Mouse (Mus musculus) left cerebral cortex, postnatal 14 days (tissue): ENCODE data around the gene Ggt5. TPM values are rescaled to one million over a fixed set of nuclear protein-coding genes. Genes with fewer than 3 reads are reported as not detected.

Experiments used
- DNase-seq, 2 experiments: peaks; one replicate each; pipeline ENCODE4 v3.0.0; 2021 to 2022; ENCODE audit warnings: low spot score in 2 of 2, mixed read lengths in 1 of 2
- intact Hi-C: fragments of 180-260 bp; cut with DNase I; formaldehyde crosslinking; loops from one replicate; pipeline ENCODE4 v1.15.1; 2025
- long read RNA-seq, 2 experiments: library from polyadenylated mRNA; stranded (forward); transcript quantifications; one replicate each; pipeline ENCODE4 v2.0.0; 2021
- total RNA-seq, 2 experiments: library from RNA; stranded (reverse); gene quantifications; 2 replicates each; pipeline ENCODE4 v1.2.3; 2021

Gene Ggt5
- 1 to 10 TPM; 4.4 to 4.5 TPM for total RNA-seq
- long read RNA-seq, experiment 1, full-length matches to known transcripts: 2 of 3 reads
- long read RNA-seq, experiment 1, partial matches to known transcripts: 0 of 3 reads
- long read RNA-seq, experiment 1, other reads (novel, unspliced or antisense): 1 of 3 reads
- long read RNA-seq, experiment 2, partial matches to known transcripts: 3 of 3 reads
- long read RNA-seq, experiment 2, other reads (novel, unspliced or antisense): 0 of 3 reads

DNA sequence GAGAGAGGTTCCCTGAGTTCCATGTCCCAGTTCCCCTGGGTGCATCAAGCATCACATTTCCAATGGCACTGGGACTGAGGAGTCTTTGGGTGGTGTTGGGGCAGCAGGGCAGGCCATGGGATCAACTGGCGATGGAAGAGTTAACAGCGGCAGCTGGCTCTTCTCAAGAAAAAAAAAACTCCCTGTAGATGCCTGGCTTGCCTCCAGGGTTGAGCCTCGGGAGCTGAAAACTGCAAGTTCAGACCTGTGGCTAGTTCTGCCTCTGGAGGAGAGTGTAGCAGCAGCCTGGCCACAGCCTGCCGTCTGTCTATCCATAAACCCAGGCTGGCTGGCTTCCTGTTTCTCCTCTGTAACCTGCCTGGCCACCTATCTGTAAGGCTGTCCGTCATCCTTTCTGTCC is at the start of gene Ggt5:
Gene Ggt5, plus strand, starts transcription at position 212 of the 400 bp plus-strand sequence.
- peak; percentile 25 to 40 for DNase-seq
- intact Hi-C loops: loop anchor here (5.0 to 10.0 kb wide), 3 partner anchors 116 to 363 kb away; partner anchors contain the start of gene Gm5134

DNA sequence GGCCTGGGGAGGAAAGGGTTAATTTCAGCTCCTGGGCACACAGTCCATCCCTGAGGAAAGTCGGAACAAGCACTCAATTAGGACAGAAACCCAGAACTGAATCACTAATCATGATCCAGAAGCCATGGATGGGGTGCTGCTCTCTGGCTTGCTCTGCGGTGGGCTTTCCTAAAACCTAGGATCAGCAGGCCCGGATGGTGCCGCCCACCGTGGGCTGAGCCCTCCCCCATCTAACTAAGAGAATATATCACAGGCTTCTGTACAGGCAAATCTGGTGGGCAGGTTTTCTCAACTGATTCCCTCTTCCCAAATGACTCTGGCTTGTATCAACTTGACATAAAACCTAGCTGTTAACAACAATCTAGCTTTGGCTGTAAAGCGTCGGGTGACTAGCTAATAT is 41.2 kb upstream of the Ggt5 start:
- intact Hi-C loops: no loop called here
- no peak for DNase-seq

DNA sequence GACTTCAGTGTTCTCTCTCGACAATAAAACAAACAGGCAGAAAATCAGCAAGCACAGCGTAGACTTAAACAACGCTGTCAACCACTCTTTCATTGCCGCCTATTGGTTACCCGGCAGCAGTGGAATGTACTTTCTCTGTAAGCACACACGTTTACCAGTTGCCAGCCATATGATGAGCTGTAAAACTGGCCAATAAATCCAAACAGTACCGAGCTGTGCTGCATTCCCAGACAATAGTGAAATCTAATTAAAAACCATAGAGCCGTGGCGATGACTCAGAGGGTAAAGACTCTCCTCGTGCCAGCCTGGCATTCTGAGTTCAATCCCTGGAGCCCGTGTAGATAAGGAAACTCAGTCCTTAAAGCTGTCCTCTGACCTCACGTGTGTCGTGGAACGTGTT is 40.7 kb upstream of the Ggt5 start:
- intact Hi-C loops: no loop called here
- DNase-seq: peak in 1 of 2 experiments; percentile 58

DNA sequence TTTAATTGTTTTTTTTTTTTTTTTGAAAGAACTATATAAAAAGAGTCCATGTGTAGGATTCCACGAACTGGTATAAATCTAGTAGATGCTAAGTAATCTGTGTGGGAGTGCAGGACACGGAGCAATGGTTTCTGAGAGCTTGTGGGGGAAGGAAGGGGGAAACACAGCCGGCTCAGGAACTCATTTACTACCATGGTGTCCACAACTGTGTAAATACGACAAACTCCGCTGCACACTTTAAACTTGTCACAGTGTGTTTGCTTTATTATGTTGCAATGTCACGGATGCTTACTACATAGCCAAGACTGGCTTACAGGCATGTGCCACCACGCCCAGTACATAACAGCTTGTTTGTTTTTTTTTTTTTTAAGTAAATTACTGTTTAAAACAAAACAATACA is 39.3 kb upstream of the Ggt5 start:
- intact Hi-C loops: no loop called here
- no peak for DNase-seq

DNA sequence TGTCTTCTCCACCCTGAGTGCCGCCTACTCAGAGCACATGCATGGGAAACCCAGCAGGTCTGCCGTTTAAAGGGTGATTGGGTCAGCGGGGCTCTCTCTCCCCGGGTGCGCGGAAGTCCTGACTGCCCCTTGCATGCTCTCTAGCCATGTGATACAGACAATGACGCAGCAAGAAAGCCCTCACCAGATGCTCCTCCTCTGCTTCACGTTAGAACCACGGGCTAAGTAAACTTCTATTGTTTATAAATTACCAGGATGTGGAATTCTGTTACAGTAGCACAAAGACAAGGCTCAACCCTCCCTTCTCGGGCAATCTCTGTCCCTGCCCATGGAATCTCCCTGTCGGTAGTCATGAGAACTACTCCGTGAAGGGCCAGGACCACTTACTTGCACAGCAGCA is 38.0 kb upstream of the Ggt5 start:
- DNase-seq: no peak
- intact Hi-C loops: no loop called here

DNA sequence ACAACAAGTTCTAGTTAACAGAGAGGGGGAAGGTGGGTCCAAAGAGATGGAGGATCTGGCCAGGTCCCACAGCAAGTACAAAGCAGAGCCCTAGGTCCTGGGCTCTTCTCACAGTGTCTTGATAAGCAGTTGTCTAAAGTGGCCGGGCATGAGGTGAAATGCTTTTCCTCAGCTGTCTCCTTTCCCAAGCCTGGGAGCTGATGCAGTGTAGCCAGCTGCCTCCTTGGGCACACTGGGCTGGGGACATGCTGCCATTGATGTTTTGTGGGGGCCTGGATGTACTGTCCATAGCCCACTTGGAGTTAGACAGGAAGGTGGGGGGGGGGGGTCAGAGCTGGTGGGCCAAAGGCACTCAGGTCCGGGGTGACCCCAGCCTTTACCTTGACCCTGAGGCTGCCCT is 37.0 kb upstream of the Ggt5 start:
- DNase-seq: no peak
- intact Hi-C loops: no loop called here

DNA sequence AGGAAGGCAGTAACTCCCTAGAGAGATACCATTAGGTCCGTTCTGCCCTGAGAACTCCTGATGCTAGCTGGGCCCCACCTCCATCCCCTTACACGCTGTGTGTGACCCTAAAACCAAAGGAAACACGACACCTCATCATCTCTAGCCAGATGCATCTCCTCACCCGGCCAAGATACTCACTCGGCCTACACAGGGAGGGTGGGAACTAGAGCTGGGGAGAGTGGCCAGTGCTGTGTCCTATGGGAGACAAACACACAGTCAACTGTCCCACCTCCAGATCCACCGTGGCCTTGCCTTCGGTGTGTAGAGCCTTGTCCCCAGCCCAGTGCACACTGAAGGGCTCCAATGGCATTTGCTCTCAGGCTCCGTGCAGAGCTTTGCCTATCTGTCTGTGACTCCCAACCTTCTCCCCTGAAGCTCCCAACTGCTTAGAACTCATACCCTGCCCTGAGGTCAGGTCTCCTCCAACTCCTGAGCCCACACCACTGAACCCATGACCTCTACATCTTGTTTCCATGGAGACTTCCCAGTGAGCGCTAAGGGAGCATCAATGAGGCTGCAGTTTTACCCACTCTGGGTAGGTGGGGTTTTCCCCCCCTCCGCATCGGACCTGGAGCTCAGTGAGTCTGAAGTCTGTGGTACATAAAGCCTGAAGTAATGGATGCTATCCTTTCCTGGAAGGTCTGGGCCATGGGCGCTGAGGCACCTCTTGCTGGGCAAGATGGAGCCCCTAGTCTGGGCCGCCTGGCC is 36.3 kb upstream of the Ggt5 start:
- intact Hi-C loops: no loop called here
- DNase-seq: no peak

DNA sequence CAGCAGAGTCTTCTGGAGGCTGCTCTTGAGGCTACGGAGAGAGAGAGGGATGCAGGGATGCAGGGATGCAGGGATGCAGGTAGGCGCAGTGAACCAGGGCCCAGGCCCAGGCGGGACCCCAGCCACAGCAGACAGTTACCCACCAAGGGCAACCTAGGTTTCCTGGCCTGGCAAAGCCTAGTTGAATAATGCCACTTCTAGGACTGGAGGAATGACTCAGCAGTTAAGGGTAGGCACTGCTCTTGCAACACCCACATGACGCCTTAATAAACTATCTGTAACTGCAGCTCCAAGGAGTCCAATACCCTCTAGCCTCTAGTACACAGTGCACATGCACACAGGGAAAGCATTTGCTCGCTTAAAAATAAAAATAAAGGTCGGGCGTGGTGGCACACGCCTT is 35.0 kb upstream of the Ggt5 start:
- no peak for DNase-seq
- intact Hi-C loops: no loop called here

DNA sequence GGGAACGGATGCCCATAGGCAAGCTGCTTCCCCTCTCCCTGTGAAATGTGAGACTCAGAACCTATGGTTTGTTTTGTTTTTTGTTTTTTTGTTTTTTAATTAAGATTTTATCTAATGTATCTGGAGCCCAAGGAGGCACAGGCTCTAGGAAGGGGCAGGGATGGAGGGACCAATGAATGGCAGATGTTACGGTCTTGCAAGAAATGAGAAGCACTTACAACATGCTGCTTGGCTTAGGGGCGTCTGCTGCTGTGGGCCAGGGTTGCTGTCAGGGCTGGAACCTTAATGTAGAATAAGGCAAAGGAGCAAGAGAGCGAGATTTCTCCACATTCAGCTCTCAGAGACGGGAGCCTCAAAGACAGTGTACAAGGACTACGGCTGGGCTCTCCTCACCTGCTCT is 33.6 kb upstream of the Ggt5 start:
- intact Hi-C loops: no loop called here
- no peak for DNase-seq

DNA sequence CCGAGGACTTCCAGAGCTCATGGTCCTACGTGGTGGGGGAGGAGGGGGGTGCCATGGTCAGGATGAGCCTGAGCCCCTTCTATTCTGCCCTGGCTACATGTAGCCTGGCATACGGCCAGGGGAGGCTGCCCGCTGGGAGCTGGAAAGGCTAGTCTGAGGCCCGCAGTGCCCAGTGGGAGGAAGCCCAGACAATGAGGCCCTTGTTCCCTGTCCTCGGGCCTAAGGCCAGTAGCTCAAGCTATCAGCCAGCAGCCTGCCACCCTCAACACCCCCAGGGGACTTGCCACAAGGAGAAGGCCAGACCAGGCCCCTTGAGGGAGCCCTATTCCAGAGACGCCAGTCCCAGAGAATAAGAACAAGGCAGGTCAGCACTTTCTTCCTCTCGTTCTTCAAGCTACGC is 33.1 kb upstream of the Ggt5 start:
- intact Hi-C loops: no loop called here
- peak; percentile 72 to 84 for DNase-seq

DNA sequence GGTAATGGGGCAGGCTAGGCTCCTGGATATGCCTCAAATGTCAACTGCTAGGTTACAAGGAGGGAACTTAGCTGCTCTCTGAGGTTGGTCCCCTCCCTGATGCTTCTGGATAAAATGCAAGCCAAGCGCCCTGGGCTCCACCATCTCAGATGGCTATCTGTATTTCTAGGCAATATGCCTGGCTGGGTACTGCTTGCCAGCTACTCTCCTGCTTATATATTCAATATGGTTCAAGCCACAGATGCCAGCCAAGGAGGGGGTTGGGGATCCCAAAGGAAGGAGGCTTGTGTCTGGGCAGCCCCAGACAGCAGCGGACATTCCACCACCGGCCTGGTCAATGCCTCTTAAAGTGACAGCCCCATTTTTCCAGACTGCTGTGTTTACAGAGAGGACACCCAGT is 30.6 kb upstream of the Ggt5 start:
- DNase-seq: peak; percentile 34 to 78
- intact Hi-C loops: no loop called here

DNA sequence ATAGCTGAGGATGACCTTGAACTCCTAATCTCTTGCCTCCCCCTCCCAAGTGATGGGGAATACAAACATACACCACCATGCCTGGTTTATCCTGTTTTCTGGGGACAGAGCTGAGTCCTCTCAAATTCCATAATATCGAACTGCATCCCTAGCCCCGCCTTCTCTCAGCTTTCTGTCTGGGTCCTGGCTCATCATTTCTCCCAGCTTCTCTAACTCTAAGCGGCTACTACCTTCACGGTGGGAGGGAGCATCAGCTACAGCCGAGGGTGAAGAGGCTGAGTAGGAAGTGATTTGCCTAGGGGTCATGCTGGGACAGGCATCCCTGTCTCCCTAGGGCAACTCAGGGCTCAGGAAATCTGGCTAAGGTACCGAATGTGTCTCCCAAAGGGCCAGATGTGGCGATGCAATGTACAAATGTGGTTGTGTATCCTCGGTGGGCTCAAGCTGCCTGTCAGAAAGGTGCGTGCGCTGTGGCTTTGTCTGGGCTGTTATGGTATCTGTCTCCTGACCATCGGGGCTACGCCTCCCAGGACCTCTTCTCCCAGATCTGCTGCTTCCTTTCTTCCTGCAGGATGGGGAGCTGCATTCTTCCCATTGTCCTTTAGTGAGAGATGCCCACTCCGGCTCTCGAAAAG is 30.0 kb upstream of the Ggt5 start:
- intact Hi-C loops: no loop called here
- DNase-seq: no peak

DNA sequence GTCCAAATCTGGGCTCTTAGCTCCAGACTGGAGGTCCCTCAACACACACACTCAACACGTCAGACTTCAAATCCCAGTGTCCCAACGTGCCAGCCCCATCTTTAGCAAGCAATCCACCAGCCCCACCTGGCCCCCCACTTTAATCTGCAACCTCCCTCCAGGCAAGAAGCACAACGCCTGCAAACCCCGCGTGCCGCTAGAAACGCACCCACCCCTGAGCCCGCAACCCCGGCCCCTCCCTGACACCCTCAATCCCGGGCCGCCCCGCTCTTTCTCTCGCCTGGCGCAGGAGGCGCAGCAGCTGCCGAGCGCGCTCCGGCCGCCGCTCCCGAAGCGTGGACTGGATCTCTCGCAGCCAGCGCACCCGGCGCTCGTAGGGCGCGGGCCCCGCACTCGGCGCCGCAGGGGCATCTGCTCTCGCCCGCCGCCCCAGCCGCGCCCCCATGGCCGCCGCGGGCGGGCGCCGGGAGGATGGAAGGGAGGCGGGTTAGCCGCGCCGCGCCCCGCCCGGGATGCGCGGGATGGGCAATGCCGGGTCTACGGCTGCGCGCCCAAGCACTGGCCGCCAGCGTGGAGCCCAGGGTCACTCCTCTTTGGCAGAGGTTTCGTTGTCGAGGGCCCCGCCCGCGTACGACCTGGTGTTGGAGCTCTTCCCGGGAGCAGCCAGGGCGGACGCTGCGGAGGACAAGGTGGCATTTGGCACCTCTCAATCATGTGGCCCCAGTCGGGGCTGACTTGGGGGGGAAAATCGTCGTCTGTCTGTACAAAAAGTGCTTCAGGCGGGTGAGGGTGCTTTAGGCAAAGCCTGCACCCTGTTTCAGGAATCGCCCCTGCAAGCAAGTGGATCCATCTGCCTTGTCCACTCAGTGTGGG is 29.2 kb upstream of the Ggt5 start, which contains the start of gene Lrrc75b:
Gene Lrrc75b, minus strand, starts transcription at position 655 of the 873 bp plus-strand sequence.
- intact Hi-C loops: no loop called here
- peak; percentile 28 to 32 for DNase-seq

DNA sequence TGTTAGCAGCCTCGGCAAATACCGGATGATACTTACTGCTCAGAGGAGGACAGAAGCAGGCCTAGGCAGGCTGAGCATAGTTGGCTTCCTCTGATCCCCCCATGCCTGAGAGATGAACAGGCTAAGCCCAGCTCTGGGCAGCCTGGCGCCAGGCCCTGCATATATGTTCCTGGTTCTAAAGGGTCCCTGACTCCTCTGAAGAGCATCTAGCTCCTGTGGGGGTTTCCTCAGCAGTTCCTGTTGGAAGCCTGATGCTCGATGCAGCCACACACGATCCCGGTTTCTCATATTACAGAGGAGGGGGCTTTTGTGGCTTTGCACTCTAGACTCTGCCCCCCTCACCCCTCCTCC is 28.6 kb upstream of the Ggt5 start:
- DNase-seq: no peak
- intact Hi-C loops: no loop called here

DNA sequence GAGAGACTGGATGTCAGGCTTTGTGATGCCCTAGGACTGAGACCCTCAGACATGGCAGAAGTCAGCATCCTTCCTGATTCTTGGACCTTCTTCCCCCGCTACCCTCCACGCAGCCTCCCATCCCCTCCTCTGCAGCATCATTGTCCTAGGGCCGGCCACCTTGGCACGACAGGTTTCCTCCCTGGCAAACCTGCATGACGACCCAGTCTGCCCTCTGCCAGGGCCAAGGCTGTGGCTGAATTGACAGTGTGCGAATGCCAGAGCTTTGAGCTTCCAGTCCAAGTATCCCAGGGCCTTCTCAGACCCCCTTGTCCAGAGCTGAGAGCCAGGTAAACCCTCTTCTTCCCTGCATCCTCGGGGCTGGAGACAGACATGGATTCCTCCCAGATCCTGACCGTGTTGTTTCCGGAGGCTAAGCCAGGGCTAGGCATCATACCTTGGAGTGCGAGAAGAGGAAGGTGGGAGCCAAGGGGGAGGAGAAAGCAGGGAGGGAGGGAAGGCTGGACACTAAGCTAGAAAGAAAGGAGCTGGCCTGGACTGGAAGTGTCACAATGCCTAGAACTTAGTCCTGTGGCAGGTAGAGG is 28.0 kb upstream of the Ggt5 start, which contains the start of gene Ggt1:
Gene Ggt1, plus strand, starts transcription at position 534 of the 584 bp plus-strand sequence.
- intact Hi-C loops: no loop called here
- no peak for DNase-seq

DNA sequence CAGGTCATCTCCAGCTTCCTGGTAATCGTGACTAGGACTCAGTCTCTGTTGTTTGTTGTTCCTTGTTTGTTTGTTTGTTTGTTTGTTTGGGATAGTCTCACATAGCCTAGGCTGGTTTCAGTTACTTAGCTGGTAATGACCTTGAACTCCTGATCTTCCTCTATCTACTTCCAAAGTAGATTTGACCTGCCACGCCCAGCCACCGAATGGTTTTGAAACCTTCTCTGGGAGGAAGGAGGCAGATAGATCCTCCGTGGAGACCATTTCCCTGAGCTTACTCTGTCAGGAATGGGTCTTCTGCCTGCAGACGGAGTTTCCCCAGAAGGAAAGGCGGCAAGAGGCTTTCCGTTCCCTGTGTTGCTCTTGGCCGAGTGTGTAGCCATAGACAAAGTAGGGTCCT is 26.5 kb upstream of the Ggt5 start:
- no peak for DNase-seq
- intact Hi-C loops: no loop called here

DNA sequence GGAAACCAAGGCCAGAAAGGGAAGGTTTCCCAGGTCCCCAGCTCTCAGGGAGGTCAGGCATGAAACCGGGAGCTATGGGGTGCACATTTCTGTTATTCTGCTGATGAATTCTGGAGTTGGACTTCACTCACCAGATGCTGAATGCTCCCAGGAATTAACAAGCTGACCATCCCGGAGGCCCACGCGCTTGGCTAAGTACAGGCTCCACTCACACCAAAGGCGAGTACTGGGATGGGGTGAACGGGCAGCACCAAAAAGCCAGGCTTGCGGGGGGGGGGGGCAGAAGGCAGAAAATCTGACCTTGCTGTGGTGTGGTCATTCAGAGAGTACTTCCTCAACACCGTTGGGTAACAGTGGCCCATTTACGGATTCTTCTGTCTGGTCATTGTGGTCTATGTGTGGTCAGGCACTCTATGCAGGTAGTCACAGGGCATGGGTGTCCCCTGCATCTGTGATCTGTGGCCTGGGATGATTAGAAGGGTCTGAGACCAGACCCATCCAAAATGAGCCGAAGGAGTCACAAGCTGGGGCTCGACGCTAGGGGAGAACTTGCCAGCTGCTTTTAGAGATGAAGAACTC is 24.4 kb upstream of the Ggt5 start:
- intact Hi-C loops: no loop called here
- DNase-seq: no peak

DNA sequence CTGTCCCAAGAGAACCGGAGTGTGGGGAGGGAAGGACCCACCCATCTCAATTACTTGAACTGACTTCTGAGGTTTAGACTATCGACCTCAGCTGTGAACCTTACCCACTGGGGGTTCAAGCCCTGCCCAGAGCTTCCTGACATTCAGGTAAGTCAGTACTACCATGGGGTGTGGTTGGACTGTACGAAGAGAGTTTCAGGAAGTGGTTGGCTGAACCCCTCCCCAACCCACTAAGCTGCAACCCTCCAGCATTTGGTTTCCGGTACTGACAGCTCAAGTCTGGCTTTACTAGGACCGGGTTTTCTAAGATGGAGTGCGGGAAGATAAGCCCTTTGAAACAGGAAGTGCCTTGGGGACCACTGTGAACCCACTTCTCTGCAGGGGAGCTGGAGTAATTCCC is 23.7 kb upstream of the Ggt5 start:
- intact Hi-C loops: no loop called here
- no peak for DNase-seq

DNA sequence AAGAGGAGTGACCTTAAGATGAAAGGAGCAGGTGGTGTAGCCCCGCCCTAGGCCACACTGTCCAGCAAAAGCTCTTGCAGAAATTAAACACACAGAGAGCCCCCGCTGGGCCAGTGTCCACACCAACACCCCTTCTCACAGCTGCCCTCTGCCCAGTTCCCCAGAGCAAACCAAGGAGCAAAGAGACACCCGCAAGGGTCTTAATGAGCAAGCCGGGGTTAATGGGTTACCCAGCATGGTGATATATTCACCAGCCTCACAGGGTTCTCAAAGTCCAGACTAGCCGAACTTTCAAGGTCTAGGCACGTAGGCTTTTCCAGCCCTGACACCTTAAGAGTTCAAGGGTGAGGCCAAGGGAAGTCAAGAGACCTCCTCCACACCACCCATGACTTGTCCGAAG is 23.2 kb upstream of the Ggt5 start:
- no peak for DNase-seq
- intact Hi-C loops: no loop called here
